In genomic region chr8:86063411-86063810, GRCm38 (mm10) we compare ENCODE assay signal across 19 mouse cellular contexts.
DNase-seq lines count a peak whose midpoint lies in the region; TF ChIP-seq lines count a peak whose summit lies in the region.
"Had no signal": no experiment of that assay in that cellular context is flagged by ENCODE, and none has a peak within 500 bp of the region (broad histone marks: within the 10 kb centered on the region; RNA-seq: fewer than 3 reads in every experiment).

No protein-coding gene starts in this region.

- peaks cover 25% of the 10 kb centered on the region; the same call in 1 of the 2 replicates for H3K36me3 ChIP-seq in embryonic facial prominence, embryonic 10.5 days (replicated peaks)
- H3K36me3 ChIP-seq: forebrain, embryonic 15.5 days had no signal

- H3K4me1 ChIP-seq in cerebellum, adult 2 months (ENCODE audit: control insufficient read depth, insufficient read depth, low read length): no peaks in the 10 kb centered on the region
- no peaks in the 10 kb centered on the region for H3K4me1 ChIP-seq in embryonic facial prominence, embryonic 10.5 days
- H3K4me1 ChIP-seq: embryonic facial prominence, embryonic 12.5 days; forebrain, embryonic 15.5 days; heart, embryonic 10.5 days; hindbrain, embryonic 13.5 days had no signal

- no peak for TF ChIP-seq POLR2A in cerebellum, adult 2 months (IDR thresholded peaks at IDR 0.05; ENCODE audit: borderline replicate concordance, insufficient read depth, low read length)

- WGBS in cerebellum, adult 2 months: 77% methylated on average over 2 of the region's 2 CpGs
- 97% methylated on average over 2 of the region's 2 CpGs for WGBS in embryonic facial prominence, embryonic 10.5 days

- peak in 1 of 2 experiments; percentile 16 for DNase-seq in layer of hippocampus, adult 2 months (ENCODE audit: low spot score in 2 of 2)
- DNase-seq in layer of hippocampus, adult 9-11 months: no peak
- peak; percentile 60 to 75 for DNase-seq in cerebellum, adult 2 months
- DNase-seq in cerebellum, adult 9-10 months: peak; percentile 71
- peak; percentile 68 to 69 for DNase-seq in cerebellum, postnatal 25 days
- no peak for DNase-seq in embryonic facial prominence, embryonic 10.5 days (ENCODE audit: low spot score)
- no peak for DNase-seq in right cerebral cortex, postnatal 25 days
- DNase-seq: adrenal gland, adult 2 months; adrenal gland, postnatal 25 days; embryo, embryonic 11 days; gastrocnemius, postnatal 36 days; heart, adult 18-20 months; heart, postnatal 14 days; kidney, adult 18-20 months had no signal

- H3K27me3 ChIP-seq in cerebellum, adult 2 months (ENCODE audit: control insufficient read depth, insufficient read depth, low read length): no peaks in the 10 kb centered on the region
- no peaks in the 10 kb centered on the region for H3K27me3 ChIP-seq in embryonic facial prominence, embryonic 10.5 days (replicated peaks; ENCODE audit: low read depth, poor library complexity, severe bottlenecking)
- H3K27me3 ChIP-seq: embryonic facial prominence, embryonic 12.5 days; forebrain, embryonic 15.5 days; hindbrain, embryonic 13.5 days had no signal

- TF ChIP-seq CTCF in layer of hippocampus, adult 2 months (conservative IDR thresholded peaks at IDR 0.05): no peak
- TF ChIP-seq CTCF in cerebellum, adult 2 months (IDR thresholded peaks at IDR 0.05; ENCODE audit: borderline replicate concordance, insufficient read depth, low read depth, low read length): no peak

- peak overlapping the region; percentile 52; the same call in 1 of the 2 replicates for H3K27ac ChIP-seq in layer of hippocampus, adult 2 months
- H3K27ac ChIP-seq in cerebellum, adult 2 months (ENCODE audit: insufficient read depth, low read length): no peak overlapping the region
- H3K27ac ChIP-seq in embryonic facial prominence, embryonic 10.5 days (replicated peaks): no peak overlapping the region
- H3K27ac ChIP-seq: embryonic facial prominence, embryonic 12.5 days; forebrain, embryonic 15.5 days; heart, embryonic 10.5 days; hindbrain, embryonic 13.5 days; hindbrain, postnatal 0 days had no signal

- no peak overlapping the region for H3K4me3 ChIP-seq in layer of hippocampus, adult 2 months
- H3K4me3 ChIP-seq in cerebellum, adult 2 months (replicated peaks; ENCODE audit: insufficient read depth, low read depth, low read length): no peak overlapping the region
- H3K4me3 ChIP-seq in embryonic facial prominence, embryonic 10.5 days: no peak overlapping the region
- H3K4me3 ChIP-seq: embryonic facial prominence, embryonic 12.5 days; forebrain, embryonic 15.5 days; heart, embryonic 10.5 days; hindbrain, embryonic 13.5 days had no signal

- H3K9me3 ChIP-seq in embryonic facial prominence, embryonic 10.5 days: no peaks in the 10 kb centered on the region
- H3K9me3 ChIP-seq: embryonic facial prominence, embryonic 12.5 days; forebrain, embryonic 15.5 days; heart, embryonic 10.5 days; hindbrain, embryonic 13.5 days had no signal

Comparison
In these comparisons a context has a peak if more than half of its experiments do, and no peak if none do; other contexts are left out.
1. DNase-seq: peak in cerebellum, adult 2 months (2 of 2), cerebellum, adult 9-10 months (single experiment) and cerebellum, postnatal 25 days (2 of 2); none in layer of hippocampus, adult 9-11 months (single experiment), embryonic facial prominence, embryonic 10.5 days (single experiment) and right cerebral cortex, postnatal 25 days (single experiment).